Comparison of ENCODE assay signal across 19 mouse cellular contexts in the genomic region with DNA sequence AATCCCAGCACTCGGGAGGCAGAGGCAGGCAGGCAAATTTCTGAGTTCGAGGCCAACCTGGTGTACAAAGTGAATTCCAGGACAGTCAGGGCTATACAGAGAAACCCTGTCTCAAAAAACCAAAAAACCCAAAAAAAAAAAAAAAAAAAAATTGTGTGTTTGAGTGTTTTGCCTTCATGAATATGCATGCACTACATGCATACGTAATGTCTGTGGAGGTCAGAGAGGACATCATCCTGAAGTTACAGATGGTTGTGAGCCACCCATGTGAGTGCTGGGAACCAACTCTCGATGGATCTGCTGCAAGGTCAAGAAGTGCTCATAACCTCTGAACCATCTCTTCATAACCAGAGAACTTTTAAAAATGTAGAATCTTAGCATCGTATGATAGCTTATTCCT. TPM values are rescaled to one million over a fixed set of nuclear protein-coding genes. Genes with fewer than 3 reads are reported as not detected.
"Had no signal": no experiment of that assay in that cellular context is flagged by ENCODE, and none has a peak within 500 bp of the region (broad histone marks: within the 10 kb centered on the region; RNA-seq: fewer than 3 reads in every experiment).

No protein-coding gene starts in this region.

- DNase-seq: left cerebral cortex, postnatal 4 days; liver; liver, embryonic 13.5 days; liver, postnatal 0 days; lung, adult 18-20 months; lung, adult 2 months; lung, embryonic 14.5 days; lung, postnatal 10 days; lung, postnatal 14 days; lung, postnatal 36 days; lung, postnatal 4 days; midbrain, embryonic 14.5 days had no signal

RNA-seq across cellular contexts. Expression of a gene that starts 52.7 kb away (rescaled TPM):
- total RNA-seq: left cerebral cortex, postnatal 10 days; left cerebral cortex, postnatal 14 days; left cerebral cortex, postnatal 25 days; left cerebral cortex, postnatal 36 days; left cerebral cortex, postnatal 4 days; megakaryocyte, adult 5-6 weeks; midbrain, postnatal 0 days; monocyte, adult 5-6 weeks had no signal
